In the genomic region with DNA sequence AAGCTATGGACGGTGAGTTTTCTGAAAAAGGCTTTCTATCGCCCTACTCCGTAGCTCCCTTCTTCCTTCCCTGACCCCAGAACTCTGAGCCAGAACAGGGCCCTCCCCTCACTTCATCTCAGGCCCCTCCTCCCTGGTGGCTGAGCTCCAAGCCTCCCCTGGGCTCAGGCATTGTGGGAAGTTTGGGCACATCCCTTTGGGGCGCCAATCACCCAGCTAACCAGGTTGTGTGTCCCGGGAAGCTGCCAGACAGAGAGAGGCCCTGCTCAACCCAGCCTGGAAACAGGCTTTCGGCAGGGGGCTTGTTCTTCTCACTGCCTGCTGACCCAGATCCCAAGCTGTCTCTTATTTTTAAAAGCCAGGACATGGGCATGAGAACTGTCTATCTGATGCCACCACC, we compare ENCODE assay signal across 8 mouse cellular contexts. TPM values are rescaled to one million over a fixed set of nuclear protein-coding genes. Genes with fewer than 3 reads are reported as not detected.
A peak's percentile ranks its signal among the peaks of the same experiment; 100 is the strongest.
DNase-seq lines count a peak whose midpoint lies in the region; ATAC-seq and TF ChIP-seq lines count a peak whose summit lies in the region.

No protein-coding gene starts in this region.

- H3K4me2 ChIP-seq in lung, postnatal 0 days (replicated peaks; ENCODE audit: low read depth, low read length): peak overlapping the region; percentile 90
- H3K4me2 ChIP-seq in intestine, embryonic 14.5 days (ENCODE audit: low read length): peak overlapping the region; percentile 82
- H3K4me2 ChIP-seq in midbrain, embryonic 11.5 days: peak overlapping the region; percentile 81
- H3K4me2 ChIP-seq in stomach, postnatal 0 days (replicated peaks; ENCODE audit: low read depth): peak overlapping the region; percentile 88

- no peak for TF ChIP-seq EP300 in lung, postnatal 0 days (IDR thresholded peaks at IDR 0.05)
- no peak for TF ChIP-seq EP300 in stomach, postnatal 0 days (optimal IDR thresholded peaks at IDR 0.05)

- no peaks in the 10 kb centered on the region for H3K36me3 ChIP-seq in lung, postnatal 0 days (ENCODE audit: insufficient read depth, low read length)
- H3K36me3 ChIP-seq in intestine, embryonic 14.5 days (ENCODE audit: control insufficient read depth, insufficient read depth, low read length): no peaks in the 10 kb centered on the region
- no peaks in the 10 kb centered on the region for H3K36me3 ChIP-seq in midbrain, embryonic 11.5 days (ENCODE audit: control insufficient read depth, insufficient read depth, low read length)
- no peaks in the 10 kb centered on the region for H3K36me3 ChIP-seq in stomach, postnatal 0 days (ENCODE audit: control insufficient read depth, insufficient read depth, low read length)

- peak; percentile 10 for DNase-seq in lung, postnatal 0 days (ENCODE audit: low spot score)
- no peak for DNase-seq in lung, postnatal 4 days
- DNase-seq in embryo, embryonic 9.5 days (ENCODE audit: extremely low spot score): peak; percentile 15
- no peak for DNase-seq in intestine, embryonic 14.5 days (ENCODE audit: low spot score)
- DNase-seq in midbrain, embryonic 11.5 days (ENCODE audit: low spot score, missing footprints): no peak
- DNase-seq in stomach, postnatal 0 days (ENCODE audit: low spot score): peak; percentile 19
- DNase-seq in thymus, postnatal 14 days: no peak
- no peak for DNase-seq in yolk sac, embryonic 10.5 days (ENCODE audit: low spot score)

- no peak for ATAC-seq in lung, postnatal 0 days
- ATAC-seq in intestine, embryonic 14.5 days (replicated peaks; ENCODE audit: low FRiP score, low TSS enrichment, low read depth): 0 out of 2 replicates have a peak, but pooled peaks have one; percentile 9
- ATAC-seq in midbrain, embryonic 11.5 days (ENCODE audit: low FRiP score): peak; percentile 46; the same call in 1 of the 2 replicates
- ATAC-seq in stomach, postnatal 0 days (ENCODE audit: low FRiP score, low TSS enrichment): no peak

- H3K9me3 ChIP-seq in lung, postnatal 0 days (ENCODE audit: low read length): no peaks in the 10 kb centered on the region
- H3K9me3 ChIP-seq in intestine, embryonic 14.5 days (ENCODE audit: control insufficient read depth, low read length): no peaks in the 10 kb centered on the region
- no peaks in the 10 kb centered on the region for H3K9me3 ChIP-seq in midbrain, embryonic 11.5 days (ENCODE audit: control insufficient read depth, low read length)
- no peaks in the 10 kb centered on the region for H3K9me3 ChIP-seq in stomach, postnatal 0 days (ENCODE audit: control insufficient read depth, low read length)

- no peak overlapping the region for H3K9ac ChIP-seq in lung, postnatal 0 days (replicated peaks; ENCODE audit: low read depth)
- H3K9ac ChIP-seq in intestine, embryonic 14.5 days (ENCODE audit: low read length): no peak overlapping the region; the same call in 1 of the 2 replicates
- H3K9ac ChIP-seq in midbrain, embryonic 11.5 days (ENCODE audit: low read length): peak overlapping the region; percentile 78
- H3K9ac ChIP-seq in stomach, postnatal 0 days (ENCODE audit: low read length): no peak overlapping the region

- H3K27ac ChIP-seq in lung, postnatal 0 days (ENCODE audit: low read length): no peak overlapping the region
- no peak overlapping the region for H3K27ac ChIP-seq in intestine, embryonic 14.5 days (ENCODE audit: low read depth)
- H3K27ac ChIP-seq in midbrain, embryonic 11.5 days (ENCODE audit: low read depth, low read length): no peak overlapping the region
- H3K27ac ChIP-seq in stomach, postnatal 0 days (replicated peaks): 0 out of 2 replicates have a peak overlapping the region, but pooled peaks have one; percentile 45

- 13% methylated on average over 6 of the region's 6 CpGs for WGBS in lung, postnatal 0 days
- WGBS in intestine, embryonic 14.5 days: 17% methylated on average over 6 of the region's 6 CpGs
- whole genome bisulfite sequencing in midbrain, embryonic 11.5 days: 5% methylated on average over 6 of the region's 6 CpGs
- 17% methylated on average over 6 of the region's 6 CpGs for WGBS in stomach, postnatal 0 days

- TF ChIP-seq CTCF in lung, postnatal 0 days (IDR thresholded peaks at IDR 0.05): no peak
- TF ChIP-seq CTCF in stomach, postnatal 0 days (IDR thresholded peaks at IDR 0.05; ENCODE audit: low read depth): no peak

- peaks cover 2% of the 10 kb centered on the region; the same call in 1 of the 2 replicates for H3K4me1 ChIP-seq in lung, postnatal 0 days (ENCODE audit: insufficient read depth, low read depth, low read length)
- peaks cover 15% of the 10 kb centered on the region; the same call in 1 of the 2 replicates for H3K4me1 ChIP-seq in intestine, embryonic 14.5 days (replicated peaks; ENCODE audit: control insufficient read depth, insufficient read depth, low read length)
- peaks cover 4% of the 10 kb centered on the region for H3K4me1 ChIP-seq in midbrain, embryonic 11.5 days (ENCODE audit: control insufficient read depth, insufficient read depth, low read length)
- H3K4me1 ChIP-seq in stomach, postnatal 0 days (replicated peaks; ENCODE audit: control insufficient read depth, insufficient read depth): 0 out of 2 replicates have a peak, but pooled peaks cover 2% of the 10 kb centered on the region

- H3K27me3 ChIP-seq in lung, postnatal 0 days (replicated peaks; ENCODE audit: insufficient read depth, low read length): peaks cover 13% of the 10 kb centered on the region
- H3K27me3 ChIP-seq in intestine, embryonic 14.5 days (replicated peaks; ENCODE audit: control insufficient read depth, insufficient read depth, low read length): peaks cover 13% of the 10 kb centered on the region; the same call in 1 of the 2 replicates
- H3K27me3 ChIP-seq in midbrain, embryonic 11.5 days (ENCODE audit: control insufficient read depth, insufficient read depth, low read length): peaks cover 5% of the 10 kb centered on the region; the same call in 1 of the 2 replicates
- no peaks in the 10 kb centered on the region for H3K27me3 ChIP-seq in stomach, postnatal 0 days (ENCODE audit: control insufficient read depth, insufficient read depth, low read length)

- H3K4me3 ChIP-seq in lung, postnatal 0 days (ENCODE audit: low read depth, low read length): no peak overlapping the region
- H3K4me3 ChIP-seq in intestine, embryonic 14.5 days (ENCODE audit: low read depth, low read length): peak overlapping the region; percentile 61
- peak overlapping the region; percentile 64 for H3K4me3 ChIP-seq in midbrain, embryonic 11.5 days (ENCODE audit: low read depth, low read length)
- H3K4me3 ChIP-seq in stomach, postnatal 0 days (ENCODE audit: low read depth, low read length): peak overlapping the region; percentile 60

RNA-seq across cellular contexts. Expression of gene Ccdc136, which starts 1.5 kb away (rescaled TPM):
- polyA plus RNA-seq in lung, postnatal 0 days (2015; fragmentation: Nextera tagmentation; extraction: Ambion mirVana): 3.0 and 4.6 TPM in 2 replicates
- polyA plus RNA-seq in intestine, embryonic 14.5 days (2014; fragmentation: Nextera tagmentation; extraction: Ambion mirVana): 12.3 and 14.7 TPM in 2 replicates
- 20.5 and 22.4 TPM in 2 replicates for polyA plus RNA-seq in midbrain, embryonic 11.5 days (2014; fragmentation: Nextera tagmentation; extraction: Ambion mirVana)
- 12.4 and 12.6 TPM in 2 replicates for polyA plus RNA-seq in stomach, postnatal 0 days (2015; fragmentation: Nextera tagmentation; extraction: Ambion mirVana)

RNA-seq across cellular contexts. Expression of gene Opn1sw, which starts 9.3 kb away (rescaled TPM):
- polyA plus RNA-seq in lung, postnatal 0 days (2015; fragmentation: Nextera tagmentation; extraction: Ambion mirVana): 0.30 and 0.56 TPM in 2 replicates
- 0.41 and 0.69 TPM in 2 replicates for polyA plus RNA-seq in intestine, embryonic 14.5 days (2014; fragmentation: Nextera tagmentation; extraction: Ambion mirVana)
- polyA plus RNA-seq in midbrain, embryonic 11.5 days (2014; fragmentation: Nextera tagmentation; extraction: Ambion mirVana): 0.19 and 0.25 TPM in 2 replicates
- polyA plus RNA-seq in stomach, postnatal 0 days (2015; fragmentation: Nextera tagmentation; extraction: Ambion mirVana): 1.9 and 2.1 TPM in 2 replicates

RNA-seq across cellular contexts. Expression of gene Flnc, which starts 35.5 kb away (rescaled TPM):
- 1.2 and 1.5 TPM in 2 replicates for polyA plus RNA-seq in lung, postnatal 0 days (2015; fragmentation: Nextera tagmentation; extraction: Ambion mirVana)
- polyA plus RNA-seq in intestine, embryonic 14.5 days (2014; fragmentation: Nextera tagmentation; extraction: Ambion mirVana): 14.7 and 15.8 TPM in 2 replicates
- polyA plus RNA-seq in midbrain, embryonic 11.5 days (2014; fragmentation: Nextera tagmentation; extraction: Ambion mirVana): 1.8 and 2.5 TPM in 2 replicates
- 5.5 and 5.9 TPM in 2 replicates for polyA plus RNA-seq in stomach, postnatal 0 days (2015; fragmentation: Nextera tagmentation; extraction: Ambion mirVana)

RNA-seq across cellular contexts. Expression of gene Calu, which starts 49.7 kb away (rescaled TPM):
- 232 and 238 TPM in 2 replicates for polyA plus RNA-seq in lung, postnatal 0 days (2015; fragmentation: Nextera tagmentation; extraction: Ambion mirVana)
- 331 and 354 TPM in 2 replicates for polyA plus RNA-seq in intestine, embryonic 14.5 days (2014; fragmentation: Nextera tagmentation; extraction: Ambion mirVana)
- 265 and 278 TPM in 2 replicates for polyA plus RNA-seq in midbrain, embryonic 11.5 days (2014; fragmentation: Nextera tagmentation; extraction: Ambion mirVana)
- polyA plus RNA-seq in stomach, postnatal 0 days (2015; fragmentation: Nextera tagmentation; extraction: Ambion mirVana): 174 and 205 TPM in 2 replicates

Comparison
In these comparisons a context has a peak if more than half of its experiments do, and no peak if none do; other contexts are left out.
1. DNase-seq: peak in lung, postnatal 0 days (single experiment), embryo, embryonic 9.5 days (single experiment) and stomach, postnatal 0 days (single experiment); none in lung, postnatal 4 days (0 of 2), intestine, embryonic 14.5 days (single experiment), midbrain, embryonic 11.5 days (single experiment), thymus, postnatal 14 days (single experiment) and yolk sac, embryonic 10.5 days (single experiment).
2. ATAC-seq: peak in intestine, embryonic 14.5 days (single experiment) and midbrain, embryonic 11.5 days (single experiment); none in lung, postnatal 0 days (single experiment) and stomach, postnatal 0 days (single experiment).
3. Peak in every context shown above with its lines, with median percentiles within 50 percentile points of each other: H3K4me2 ChIP-seq.